Mouse (Mus musculus): ENCODE results near the gene Stxbp4.

- TF ChIP-seq CTCF (IDR thresholded peaks at IDR 0.05; ENCODE audit: borderline replicate concordance, insufficient read depth, low read length), result no peak
- no peak for TF ChIP-seq POLR2A (IDR thresholded peaks at IDR 0.05; ENCODE audit: low read depth, low read length)
These were observed 197.0 kb downstream of the Stxbp4 start for GRCm38 (mm10) chr11:90440851-90441250.

Measured in embryonic fibroblast, embryonic 13.5 days (primary cell).